Mouse (Mus musculus): Measurements from ENCODE around the gene Fbln1. TPM values are rescaled to one million over a fixed set of nuclear protein-coding genes. Genes with fewer than 3 reads are reported as not detected.

Fbln1 gene
- polyA plus RNA-seq, 1 experiment from 2014 or later, result 207 TPM

GRCm38 (mm10) chr15:85179528-85180180 lies 26.1 kb upstream of the Fbln1 start:
- Histone ChIP-seq H3K36me3 (replicated peaks) (no peaks in the 10 kb centered on the region), H3K27ac (replicated peaks) (0 out of 2 replicates have a peak overlapping the region, but pooled peaks have one; percentile 24), H3K4me3 (no peak overlapping the region), H3K4me1 (peaks cover 24% of the 10 kb centered on the region; the same call in 1 of the 2 replicates), H3K9me3 (no peaks in the 10 kb centered on the region), H3K27me3 (replicated peaks; ENCODE audit: low read depth, poor library complexity, severe bottlenecking) (peaks cover 6% of the 10 kb centered on the region; the same call in 1 of the 2 replicates)
- 76% methylated on average over 7 of the region's 7 CpGs for WGBS
- no peak for DNase-seq (ENCODE audit: low spot score)

GRCm38 (mm10) chr15:85180368-85180767 lies 25.4 kb upstream of the Fbln1 start:
- H3K9me3 ChIP-seq, result no peaks in the 10 kb centered on the region
- no peak for DNase-seq (ENCODE audit: low spot score)
- H3K4me3 ChIP-seq, result no peak overlapping the region
- H3K4me1 ChIP-seq, result peaks cover 23% of the 10 kb centered on the region; the same call in 1 of the 2 replicates
- H3K27me3 ChIP-seq (replicated peaks; ENCODE audit: low read depth, poor library complexity, severe bottlenecking), result peaks cover 6% of the 10 kb centered on the region; the same call in 1 of the 2 replicates
- no peak overlapping the region; the same call in 1 of the 2 replicates for H3K27ac ChIP-seq (replicated peaks)
- no peaks in the 10 kb centered on the region for H3K36me3 ChIP-seq (replicated peaks)

- Histone ChIP-seq H3K27me3 (replicated peaks; ENCODE audit: low read depth, poor library complexity, severe bottlenecking) (peaks cover 6% of the 10 kb centered on the region; the same call in 1 of the 2 replicates), H3K9me3 (no peaks in the 10 kb centered on the region), H3K4me1 (peaks cover 23% of the 10 kb centered on the region; the same call in 1 of the 2 replicates), H3K36me3 (replicated peaks) (no peaks in the 10 kb centered on the region), H3K4me3 (no peak overlapping the region), H3K27ac (replicated peaks) (no peak overlapping the region)
- DNase-seq (ENCODE audit: low spot score), result no peak
- WGBS, result 87% methylated on average over 4 of the region's 4 CpGs
Observed at GRCm38 (mm10) chr15:85182063-85182462, 23.7 kb upstream of the Fbln1 start.

- peaks cover 3% of the 10 kb centered on the region; the same call in 1 of the 2 replicates for H3K27me3 ChIP-seq (replicated peaks; ENCODE audit: low read depth, poor library complexity, severe bottlenecking)
- H3K4me3 ChIP-seq, result no peak overlapping the region
- H3K27ac ChIP-seq (replicated peaks), result no peak overlapping the region
- H3K36me3 ChIP-seq (replicated peaks), result no peaks in the 10 kb centered on the region
- WGBS, result 85% methylated on average over 7 of the region's 7 CpGs
- H3K4me1 ChIP-seq, result peaks cover 21% of the 10 kb centered on the region
- DNase-seq (ENCODE audit: low spot score), result no peak
- no peaks in the 10 kb centered on the region for H3K9me3 ChIP-seq
Observed at GRCm38 (mm10) chr15:85186916-85187315, 18.8 kb upstream of the Fbln1 start.

- Histone ChIP-seq H3K4me1 (peaks cover 21% of the 10 kb centered on the region), H3K27me3 (replicated peaks; ENCODE audit: low read depth, poor library complexity, severe bottlenecking) (no peaks in the 10 kb centered on the region), H3K4me3 (no peak overlapping the region), H3K9me3 (no peaks in the 10 kb centered on the region), H3K36me3 (replicated peaks) (no peaks in the 10 kb centered on the region), H3K27ac (replicated peaks) (no peak overlapping the region)
- WGBS, result 49% methylated on average over 8 of the region's 8 CpGs
- DNase-seq (ENCODE audit: low spot score), result peak; percentile 55
Observed at GRCm38 (mm10) chr15:85188167-85188778, 17.5 kb upstream of the Fbln1 start.

- Histone ChIP-seq H3K4me1 (peaks cover 38% of the 10 kb centered on the region), H3K4me3 (no peak overlapping the region), H3K36me3 (replicated peaks) (no peaks in the 10 kb centered on the region), H3K27ac (replicated peaks) (peak overlapping the region; percentile 52), H3K9me3 (no peaks in the 10 kb centered on the region), H3K27me3 (replicated peaks; ENCODE audit: low read depth, poor library complexity, severe bottlenecking) (peaks cover 33% of the 10 kb centered on the region)
- no peak for DNase-seq (ENCODE audit: low spot score)
- WGBS, result 45% methylated on average over 14 of the region's 14 CpGs
Observed at GRCm38 (mm10) chr15:85200446-85201289, 5.1 kb upstream of the Fbln1 start.

- no peak overlapping the region for H3K4me3 ChIP-seq
- H3K9me3 ChIP-seq, result no peaks in the 10 kb centered on the region
- H3K36me3 ChIP-seq (replicated peaks), result no peaks in the 10 kb centered on the region
- no peak for DNase-seq (ENCODE audit: low spot score)
- H3K27ac ChIP-seq (replicated peaks), result no peak overlapping the region
- WGBS, result 76% methylated on average over 9 of the region's 9 CpGs
- H3K27me3 ChIP-seq (replicated peaks; ENCODE audit: low read depth, poor library complexity, severe bottlenecking), result peaks cover 33% of the 10 kb centered on the region
- H3K4me1 ChIP-seq, result peaks cover 50% of the 10 kb centered on the region
Observed at GRCm38 (mm10) chr15:85202199-85202598, 3.5 kb upstream of the Fbln1 start.

- Histone ChIP-seq H3K36me3 (replicated peaks) (no peaks in the 10 kb centered on the region), H3K4me1 (peaks cover 56% of the 10 kb centered on the region), H3K4me3 (no peak overlapping the region), H3K27ac (replicated peaks) (no peak overlapping the region), H3K9me3 (no peaks in the 10 kb centered on the region), H3K27me3 (replicated peaks; ENCODE audit: low read depth, poor library complexity, severe bottlenecking) (peaks cover 33% of the 10 kb centered on the region)
- DNase-seq (ENCODE audit: low spot score), result no peak
- 72% methylated on average over 5 of the region's 5 CpGs for WGBS
Observed at GRCm38 (mm10) chr15:85202787-85203186, 3.0 kb upstream of the Fbln1 start.

GRCm38 (mm10) chr15:85204383-85204782 lies 1.4 kb upstream of the Fbln1 start:
- Histone ChIP-seq H3K36me3 (replicated peaks) (peaks cover 11% of the 10 kb centered on the region), H3K4me1 (peaks cover 64% of the 10 kb centered on the region), H3K4me3 (no peak overlapping the region), H3K9me3 (peaks cover 3% of the 10 kb centered on the region), H3K27ac (replicated peaks) (peak overlapping the region; percentile 37), H3K27me3 (replicated peaks; ENCODE audit: low read depth, poor library complexity, severe bottlenecking) (peaks cover 33% of the 10 kb centered on the region)
- WGBS, result 40% methylated on average over 8 of the region's 8 CpGs
- DNase-seq (ENCODE audit: low spot score), result no peak

- no peak for DNase-seq (ENCODE audit: low spot score)
- Histone ChIP-seq H3K4me3 (peak overlapping the region; percentile 89), H3K27me3 (replicated peaks; ENCODE audit: low read depth, poor library complexity, severe bottlenecking) (peaks cover 33% of the 10 kb centered on the region), H3K9me3 (peaks cover 18% of the 10 kb centered on the region), H3K27ac (replicated peaks) (peak overlapping the region; percentile 99), H3K4me1 (peaks cover 49% of the 10 kb centered on the region), H3K36me3 (replicated peaks) (peaks cover 34% of the 10 kb centered on the region)
- WGBS, result 3% methylated on average over 3 of the region's 3 CpGs
Observed at GRCm38 (mm10) chr15:85206703-85207075, 940 bp downstream of the Fbln1 start.

GRCm38 (mm10) chr15:85207081-85207480 lies 1.3 kb downstream of the Fbln1 start:
- H3K36me3 ChIP-seq (replicated peaks), result peaks cover 38% of the 10 kb centered on the region
- peak overlapping the region; percentile 89 for H3K4me3 ChIP-seq
- H3K27ac ChIP-seq (replicated peaks), result peak overlapping the region; percentile 99
- WGBS, result 4% methylated on average over 3 of the region's 3 CpGs
- peaks cover 22% of the 10 kb centered on the region for H3K9me3 ChIP-seq
- DNase-seq (ENCODE audit: low spot score), result peak; percentile 41
- H3K27me3 ChIP-seq (replicated peaks; ENCODE audit: low read depth, poor library complexity, severe bottlenecking), result peaks cover 31% of the 10 kb centered on the region
- peaks cover 49% of the 10 kb centered on the region for H3K4me1 ChIP-seq

- DNase-seq (ENCODE audit: low spot score), result peak; percentile 60
- Histone ChIP-seq H3K36me3 (replicated peaks) (peaks cover 45% of the 10 kb centered on the region), H3K9me3 (peaks cover 25% of the 10 kb centered on the region), H3K4me1 (peaks cover 49% of the 10 kb centered on the region), H3K27me3 (replicated peaks; ENCODE audit: low read depth, poor library complexity, severe bottlenecking) (peaks cover 24% of the 10 kb centered on the region), H3K27ac (replicated peaks) (peak overlapping the region; percentile 99), H3K4me3 (peak overlapping the region; percentile 89)
- WGBS, result 3% methylated on average over 2 of the region's 2 CpGs
Observed at GRCm38 (mm10) chr15:85207763-85208162, 2.0 kb downstream of the Fbln1 start.

Measured in embryonic facial prominence, embryonic 10.5 days (tissue).